Mouse (Mus musculus): ENCODE measurements around the gene Cabin1.
A peak's percentile ranks its signal among the peaks of the same experiment; 100 is the strongest.

DNA sequence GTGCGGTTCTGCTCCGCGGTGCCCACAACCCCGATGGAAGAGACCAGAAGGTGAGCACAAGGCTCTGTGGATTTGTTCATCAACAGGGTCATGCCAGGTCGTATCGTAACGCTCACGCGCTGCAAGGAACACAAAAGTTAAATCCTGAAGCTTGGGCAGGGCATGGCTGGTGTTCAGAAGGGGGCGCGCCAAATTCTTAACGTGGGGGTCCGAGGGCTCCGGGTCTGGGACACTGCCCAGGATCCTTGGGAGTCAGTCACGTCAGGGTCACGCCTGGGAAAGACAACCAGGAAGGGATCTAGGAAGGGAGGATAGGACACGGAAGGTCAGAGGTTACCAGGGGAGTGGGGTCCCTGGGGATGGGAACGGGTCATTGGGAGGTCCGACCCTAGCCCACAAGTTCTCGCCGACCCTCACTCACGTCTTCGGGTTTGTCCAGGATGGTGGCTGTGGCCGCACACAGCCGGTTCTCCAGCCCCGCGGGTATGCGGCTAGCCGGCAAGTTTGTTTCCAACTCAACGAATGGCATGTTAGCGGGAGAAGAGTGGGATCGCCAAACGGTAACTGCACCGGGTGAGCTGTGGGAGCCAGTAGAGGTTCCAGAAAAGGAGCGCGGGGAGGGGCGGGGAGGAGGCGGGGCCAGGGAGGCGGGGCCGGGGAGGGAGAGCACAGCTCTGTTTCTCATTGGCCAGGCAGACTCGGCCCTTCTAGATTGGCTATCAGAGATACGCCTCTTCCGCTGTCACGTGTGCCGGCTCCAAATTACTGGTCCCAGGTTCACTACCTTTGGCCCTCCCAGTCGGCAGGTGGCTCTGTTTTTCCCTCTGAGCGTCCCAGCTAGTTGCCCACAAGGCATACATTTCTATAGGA is 8.9 kb upstream of the Cabin1 start, which contains the start of gene Ddt:
- TF ChIP-seq POLR2A (IDR thresholded peaks at IDR 0.05; ENCODE audit: control insufficient read depth, low read depth, low read length) (peak; percentile 92), CTCF (IDR thresholded peaks at IDR 0.05; ENCODE audit: control insufficient read depth, insufficient read depth, insufficient replicate concordance, low read depth, low read length) (0 out of 2 replicates have a peak, but pooled peaks have one; percentile 7)
